Mouse (Mus musculus) lung, embryonic 16.5 days (tissue): ENCODE data around the gene Wrap73. TPM values are rescaled to one million over a fixed set of nuclear protein-coding genes. Genes with fewer than 3 reads are reported as not detected.

ENCODE experiments used
- ATAC-seq: fragments of 200-750 bp; cut with Nextera tagmentation; 2 replicates; pipeline ENCODE4 v1.8.0; 2017; ENCODE audit warnings: low read depth, mild to moderate bottlenecking, moderate library complexity
- H3K27ac ChIP-seq: fragments of 300-500 bp; sonication (generic); 2 replicates; pipeline ENCODE4 v1.5.1; 2014; ENCODE audit warnings: mild to moderate bottlenecking, control low read depth, low read length
- H3K27me3 ChIP-seq: fragments of 300-500 bp; sonication (generic); 2 replicates; pipeline ENCODE4 v1.6.1; 2014; ENCODE audit warnings: low read depth, low read length, mixed read lengths; ENCODE audit not compliant: control insufficient read depth, insufficient read depth
- H3K36me3 ChIP-seq: fragments of 300-500 bp; sonication (generic); 2 replicates; pipeline ENCODE4 v1.6.1; 2014; ENCODE audit warnings: low read length; ENCODE audit not compliant: control insufficient read depth, insufficient read depth
- H3K4me1 ChIP-seq: fragments of 300-500 bp; sonication (generic); replicated peaks from 2 replicates; pipeline ENCODE4 v1.6.1; 2014; ENCODE audit warnings: low read length, mixed read lengths; ENCODE audit not compliant: control insufficient read depth, insufficient read depth
- H3K4me2 ChIP-seq: fragments of 300-500 bp; sonication (generic); 2 replicates; pipeline ENCODE4 v1.6.1; 2014; ENCODE audit warnings: low read depth, low read length, control low read depth
- H3K4me3 ChIP-seq: fragments of 300-500 bp; sonication (generic); 2 replicates; pipeline ENCODE4 v1.5.1; 2014; ENCODE audit warnings: mild to moderate bottlenecking, low read length, control low read depth
- H3K9ac ChIP-seq: fragments of 300-500 bp; sonication (generic); 2 replicates; pipeline ENCODE4 v1.6.1; 2014; ENCODE audit warnings: low read length, control low read depth
- H3K9me3 ChIP-seq: fragments of 300-500 bp; sonication (generic); 2 replicates; pipeline ENCODE4 v1.6.1; 2016; ENCODE audit warnings: low read length; ENCODE audit not compliant: control insufficient read depth
- WGBS: fragments of 180-500 bp; shearing (Covaris S2); extraction: QIAGEN DNeasy Blood & Tissue Kit; methylation state at CpG from one replicate; pipeline ENCODE4 v1.1.7; 2014; 5-methylcytosine and 5-hydroxymethylcytosine counted together
- polyA plus RNA-seq: library from polyadenylated mRNA; unstranded; fragments of >200 nt; fragmentation: Nextera tagmentation; extraction: Ambion mirVana; gene quantifications from 2 replicates; pipeline ENCODE4 v1.2.1, GENCODE M21; 2015

Wrap73 gene
- polyA plus RNA-seq, 1 experiment from 2014 or later = 36.0 TPM

GRCm38 (mm10) chr4:154213586-154213985, 71.4 kb downstream of the Wrap73 start:
- Histone ChIP-seq H3K27ac (no peak overlapping the region), H3K36me3 (no peaks in the 10 kb centered on the region), H3K9me3 (no peaks in the 10 kb centered on the region), H3K27me3 (no peaks in the 10 kb centered on the region), H3K4me2 (no peak overlapping the region), H3K9ac (no peak overlapping the region), H3K4me1 (peaks cover 10% of the 10 kb centered on the region), H3K4me3 (no peak overlapping the region)
- peak; percentile 61 for ATAC-seq
- WGBS = 45% methylated on average over 7 of the region's 7 CpGs

- Histone ChIP-seq H3K4me2 (no peak overlapping the region), H3K27ac (no peak overlapping the region)
These were observed 71.9 kb downstream of the Wrap73 start for GRCm38 (mm10) chr4:154214075-154214474.

More at GRCm38 (mm10) chr4:154214075-154214474, 71.9 kb downstream of the Wrap73 start:
- Histone ChIP-seq H3K9ac (no peak overlapping the region), H3K9me3 (no peaks in the 10 kb centered on the region), H3K4me1 (peaks cover 10% of the 10 kb centered on the region), H3K27me3 (no peaks in the 10 kb centered on the region), H3K36me3 (no peaks in the 10 kb centered on the region), H3K4me3 (no peak overlapping the region)
- ATAC-seq = peak; percentile 50; the same call in 1 of the 2 replicates
- WGBS = 3% methylated on average over 5 of the region's 5 CpGs

Other genes starting within 250 kb of the Wrap73 start
- gene A430005L14Rik, start 185.1 kb upstream of the Wrap73 start, polyA plus RNA-seq = 81.8 and 85.5 TPM in 2 replicates
- gene Dffb, start 167.2 kb upstream of the Wrap73 start, polyA plus RNA-seq = 12.4 and 13.6 TPM in 2 replicates
- 16.1 and 17.3 TPM in 2 replicates for gene Cep104, start 167.2 kb upstream of the Wrap73 start, polyA plus RNA-seq
- gene Lrrc47, start 130.6 kb upstream of the Wrap73 start, polyA plus RNA-seq = 12.2 and 12.8 TPM in 2 replicates
- 42.5 and 44.7 TPM in 2 replicates for gene Smim1, start 116.1 kb upstream of the Wrap73 start, polyA plus RNA-seq
- gene Ccdc27, start 99.7 kb upstream of the Wrap73 start, polyA plus RNA-seq = not detected in 2 replicates
- 3.4 and 5.2 TPM in 2 replicates for gene Trp73, start 2.2 kb upstream of the Wrap73 start, polyA plus RNA-seq
- 144 and 148 TPM in 2 replicates for gene Tprgl, start 18.3 kb downstream of the Wrap73 start, polyA plus RNA-seq
- 23.4 and 28.2 TPM in 2 replicates for gene Megf6, start 28.4 kb downstream of the Wrap73 start, polyA plus RNA-seq
- 25.4 and 26.0 TPM in 2 replicates for gene Arhgef16, start 159.3 kb downstream of the Wrap73 start, polyA plus RNA-seq
- not detected in 2 replicates for gene B230104I21Rik, start 193.8 kb downstream of the Wrap73 start, polyA plus RNA-seq